Mouse (Mus musculus) c-Kit-positive CD71-negative TER-119-negative erythroid progenitor cells, embryonic 14.5 days (primary cell): ENCODE measurements around the gene Npat.
A peak's percentile ranks its signal among the peaks of the same experiment; 100 is the strongest.

Experiments
- DNase-seq: peaks from one replicate; pipeline ENCODE4 v3.0.0-alpha.2; 2013; ENCODE audit warnings: low read depth

The Npat gene

GRCm38 (mm10) chr9:53536558-53537320 lies at the start of gene Npat, which contains the start of gene Atm:
Npat (plus strand) TSS chr9:53537047.
Atm (minus strand) TSS chr9:53536740.
- DNase-seq: peak; percentile 100

DNA sequence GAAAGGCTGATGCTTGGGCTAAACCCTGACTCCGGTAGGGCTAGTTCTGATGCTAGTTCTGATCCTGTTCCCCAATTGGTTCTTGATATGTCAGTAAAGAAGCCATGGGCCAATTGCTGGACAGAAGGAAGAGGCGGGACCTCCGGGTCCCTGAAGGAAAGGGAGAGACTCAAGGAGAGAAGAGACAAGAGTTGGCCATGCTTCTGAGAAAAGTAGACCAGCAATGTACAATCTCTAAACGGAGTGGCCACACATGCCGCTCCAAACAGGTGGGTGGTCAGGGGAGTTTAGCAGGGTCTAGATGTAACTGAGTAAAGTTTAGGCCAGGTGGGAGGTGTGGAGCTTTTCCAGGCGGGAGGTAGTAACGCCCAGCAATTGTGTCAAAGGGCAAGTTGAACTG lies 28.8 kb upstream of the Npat start:
- no peak for DNase-seq

GRCm38 (mm10) chr9:53514091-53514490 lies 22.8 kb upstream of the Npat start:
- DNase-seq: no peak

DNA sequence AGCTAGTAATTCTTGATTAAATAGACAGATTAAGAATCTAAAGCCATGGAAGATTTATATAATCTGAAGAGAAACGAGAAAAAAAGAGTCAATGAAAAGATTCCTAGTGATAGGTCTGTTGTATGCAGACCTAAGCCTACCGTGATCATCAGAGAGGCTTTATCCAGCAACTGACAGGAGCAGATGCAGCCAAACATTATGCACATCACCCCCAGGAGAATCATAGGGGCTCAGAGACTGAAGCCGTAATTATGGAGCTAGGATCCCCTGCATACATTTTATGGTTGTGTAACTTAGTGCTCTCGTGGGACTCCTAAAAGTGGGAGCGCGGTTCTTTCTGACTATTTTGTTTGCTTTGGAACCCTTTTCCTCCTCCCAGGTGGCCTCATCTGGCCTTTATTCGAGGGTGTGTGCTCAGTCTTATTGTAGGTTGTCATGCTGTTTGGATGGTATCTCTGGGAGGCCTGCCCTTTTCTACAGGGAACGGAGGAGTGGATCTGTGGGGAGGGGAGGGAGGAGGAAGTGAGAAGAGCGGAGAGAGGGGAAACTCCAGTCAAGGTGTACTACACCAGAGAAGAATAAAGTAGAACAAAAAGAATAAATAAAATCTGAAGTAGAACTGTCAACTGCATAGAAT lies 19.4 kb upstream of the Npat start:
- DNase-seq: no peak

DNA sequence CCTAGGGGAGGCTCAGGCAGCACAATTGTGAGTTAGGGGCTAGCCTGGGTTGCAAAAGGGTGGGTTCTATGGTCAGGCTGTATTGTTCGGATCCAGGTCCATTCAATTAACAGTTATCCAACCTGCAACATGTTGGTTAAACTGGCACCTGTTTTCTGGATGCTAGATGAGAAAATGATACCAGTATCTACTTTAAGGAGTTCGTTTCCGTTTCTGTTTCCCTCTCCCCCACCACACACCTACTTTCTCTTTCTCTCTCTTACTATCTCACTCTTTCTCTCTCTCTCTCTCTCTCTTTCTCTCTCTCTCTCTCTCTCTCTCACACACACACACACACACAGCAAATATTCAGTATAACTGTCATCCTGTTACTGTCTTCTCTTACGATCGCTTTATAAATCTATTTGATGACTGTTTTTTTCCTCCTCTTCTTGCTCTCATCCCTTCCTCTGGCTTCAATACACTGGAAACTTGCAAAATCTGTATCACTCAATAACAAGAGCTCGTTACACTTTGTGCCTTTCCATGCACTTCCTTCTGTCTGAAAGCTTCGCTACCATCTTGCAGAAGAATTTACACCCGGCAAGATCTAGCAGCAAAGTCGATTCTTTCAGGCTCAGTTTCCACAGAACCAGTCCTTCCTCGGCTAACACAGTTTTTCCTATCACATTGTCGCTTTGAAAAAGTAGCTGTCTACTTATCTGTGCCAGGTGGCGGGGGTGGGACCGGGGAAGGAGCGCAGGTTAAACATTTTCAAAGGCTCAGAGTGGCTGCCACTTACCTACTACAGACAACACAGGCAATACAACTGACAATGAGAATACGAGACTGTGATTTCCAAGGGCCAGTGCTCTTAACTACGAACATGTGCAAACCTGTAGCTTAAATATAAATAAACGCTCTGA lies 1.2 kb upstream of the Npat start:
- peak; percentile 3 for DNase-seq

DNA sequence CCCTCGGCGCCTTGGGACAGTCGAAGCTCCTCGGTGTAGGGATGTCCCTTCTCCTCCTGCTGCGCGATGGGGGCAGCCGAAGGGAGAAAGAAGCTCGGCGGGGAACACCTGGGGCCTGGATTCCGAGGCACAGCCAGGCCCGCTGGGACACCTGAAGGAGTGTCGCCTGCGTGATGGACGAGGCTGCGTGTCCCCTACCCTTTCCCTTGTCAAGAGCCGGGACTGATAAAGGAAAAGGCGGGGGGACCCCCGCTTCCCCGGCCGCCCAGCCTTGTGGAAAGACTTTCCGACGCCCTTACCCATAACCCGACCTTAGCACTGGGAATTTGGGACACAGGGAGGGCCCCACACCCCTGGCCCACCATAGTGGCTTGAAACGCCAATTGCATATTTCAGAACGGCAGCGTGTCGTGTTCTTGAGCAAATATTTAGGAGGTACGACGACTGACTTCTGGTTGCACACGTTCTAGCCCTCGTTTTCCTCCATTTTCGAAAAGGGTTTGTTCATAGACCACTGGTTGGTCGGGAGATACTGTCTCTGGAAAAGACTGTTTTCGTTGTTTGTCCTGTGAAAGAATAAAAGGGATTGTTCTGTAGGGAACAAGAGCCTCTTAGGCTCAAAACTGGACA lies 604 bp downstream of the Npat start:
- peak; percentile 14 for DNase-seq

GRCm38 (mm10) chr9:53570662-53571061 lies 33.8 kb downstream of the Npat start:
- DNase-seq: no peak

DNA sequence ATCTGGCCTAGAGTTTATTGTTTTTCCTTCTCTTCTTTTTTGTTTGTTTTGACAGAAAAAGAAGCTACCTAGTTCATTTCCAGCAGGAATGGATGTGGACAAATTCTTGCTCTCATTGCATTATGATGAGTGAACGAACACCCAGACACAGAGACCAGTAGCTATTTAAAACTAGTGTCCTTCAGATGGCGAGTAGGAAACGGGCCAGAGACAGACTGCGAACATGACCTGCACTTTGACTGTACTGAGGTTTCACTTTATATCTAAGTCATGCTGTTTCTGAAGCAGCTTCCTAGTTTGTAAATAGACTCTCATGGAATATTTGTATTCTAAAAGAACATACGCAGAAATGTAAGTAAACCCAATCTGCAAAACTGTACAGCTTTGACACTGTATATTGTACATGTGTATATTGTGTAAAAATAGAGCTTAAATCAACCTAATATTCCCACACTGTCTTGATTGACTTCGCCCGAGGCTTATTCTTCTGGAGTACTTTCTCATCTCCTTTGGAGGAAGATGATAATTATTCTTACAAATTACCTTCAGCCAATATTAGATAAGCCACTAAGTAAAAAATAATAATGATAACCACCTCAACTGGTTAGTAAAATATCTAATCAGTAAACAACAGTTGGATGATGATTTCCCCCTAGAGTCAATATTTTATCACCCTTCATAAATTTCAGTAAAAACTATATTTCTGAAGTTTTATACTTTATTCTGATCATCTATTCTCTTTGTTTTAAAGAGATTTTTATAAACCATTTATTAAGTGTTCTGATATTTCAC lies 35.9 kb downstream of the Npat start:
- no peak for DNase-seq

- no peak for DNase-seq
These were observed 38.9 kb downstream of the Npat start for GRCm38 (mm10) chr9:53575721-53576120.

GRCm38 (mm10) chr9:53581870-53582269 lies 45.0 kb downstream of the Npat start:
- no peak for DNase-seq

DNA sequence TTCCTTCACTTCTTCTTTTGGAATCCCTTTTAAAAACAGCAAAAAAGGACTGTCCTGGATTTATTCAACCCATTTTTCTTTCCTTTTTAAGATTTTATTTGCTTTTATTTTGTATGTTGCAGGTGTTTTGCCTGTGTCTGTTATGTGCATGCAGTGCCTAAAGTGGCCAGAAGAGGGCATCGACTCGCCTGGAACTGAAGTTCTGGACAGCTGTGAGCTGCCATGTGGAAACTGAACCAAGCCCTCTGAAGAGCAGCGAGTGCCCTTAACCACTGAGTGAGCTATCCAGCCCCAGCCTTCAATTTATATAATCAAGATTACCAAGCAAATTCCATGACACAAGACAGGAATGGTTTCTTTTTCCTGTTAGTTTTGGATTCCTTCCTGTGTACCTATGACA lies 57.9 kb downstream of the Npat start:
- peak; percentile 40 for DNase-seq

DNA sequence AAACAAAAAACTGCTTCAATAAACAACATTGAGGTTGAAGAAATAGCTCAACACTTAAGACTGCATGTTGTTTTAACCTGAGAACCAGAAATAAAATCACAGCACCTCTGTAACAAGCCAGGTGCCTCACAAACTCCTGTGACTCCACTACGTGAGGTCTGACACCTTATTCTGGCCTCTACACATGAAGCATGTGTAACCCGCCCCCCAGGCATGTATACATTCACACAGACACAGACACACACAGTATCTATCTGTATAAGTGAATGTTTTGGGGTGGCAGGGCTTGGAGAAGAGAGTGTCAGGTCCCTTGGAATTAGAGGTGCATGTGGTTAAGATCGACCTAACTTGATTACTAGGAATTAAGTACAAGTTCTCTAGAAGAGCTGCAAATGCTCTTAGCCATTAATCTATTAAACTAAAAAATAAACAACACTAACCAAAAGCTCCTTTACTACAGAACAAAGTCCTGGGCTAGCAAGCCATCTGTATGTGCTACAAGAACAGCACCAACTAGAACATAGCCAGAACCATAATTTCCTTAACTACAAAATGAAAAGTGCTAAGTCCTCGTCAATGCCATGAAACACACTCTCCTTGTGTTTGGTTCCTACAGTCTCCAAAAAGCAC lies 60.2 kb downstream of the Npat start:
- DNase-seq: no peak

GRCm38 (mm10) chr9:53598631-53599030 lies 61.8 kb downstream of the Npat start:
- DNase-seq: no peak

GRCm38 (mm10) chr9:53601541-53601940 lies 64.7 kb downstream of the Npat start:
- DNase-seq: no peak

DNA sequence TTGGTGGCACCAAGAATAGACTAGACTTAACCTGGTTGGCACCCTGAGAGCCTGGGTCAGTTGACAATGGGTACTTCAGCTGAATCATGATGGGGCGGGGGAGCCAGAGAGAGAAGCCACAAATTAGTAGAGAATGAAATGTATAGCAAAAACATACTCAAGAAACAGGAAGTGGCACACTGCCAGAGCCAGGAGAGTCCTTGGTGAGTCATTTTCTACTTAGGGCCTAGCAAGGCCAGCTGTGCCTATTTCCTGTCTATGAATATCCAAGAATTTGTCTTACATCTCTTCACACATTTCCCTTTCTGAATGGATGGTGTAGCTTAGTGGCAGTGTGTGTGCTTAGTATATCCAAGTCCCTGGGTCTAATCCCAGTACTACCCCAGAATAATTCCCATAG lies 66.5 kb downstream of the Npat start:
- peak; percentile 77 for DNase-seq

GRCm38 (mm10) chr9:53603849-53604248 lies 67.0 kb downstream of the Npat start:
- DNase-seq: no peak

DNA sequence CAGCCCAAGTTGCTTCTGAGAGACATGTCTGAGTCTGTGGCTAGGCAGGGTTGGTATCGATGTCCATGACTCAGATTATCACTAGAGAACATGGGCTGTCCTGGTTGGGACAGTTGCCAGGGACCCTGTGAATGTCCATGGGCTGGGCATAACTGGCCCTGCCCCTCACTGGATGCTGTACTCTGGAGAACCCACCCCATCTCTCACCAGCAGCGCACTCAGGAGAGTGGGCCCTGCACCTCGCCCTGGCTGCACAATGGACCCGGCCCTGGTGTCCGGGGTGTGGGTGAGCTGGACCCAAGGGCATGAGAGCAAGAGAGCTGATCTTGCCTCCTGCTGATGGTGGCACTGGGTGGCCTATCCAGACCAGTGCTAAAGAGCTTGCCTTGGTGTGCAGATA lies 68.1 kb downstream of the Npat start:
- no peak for DNase-seq

DNA sequence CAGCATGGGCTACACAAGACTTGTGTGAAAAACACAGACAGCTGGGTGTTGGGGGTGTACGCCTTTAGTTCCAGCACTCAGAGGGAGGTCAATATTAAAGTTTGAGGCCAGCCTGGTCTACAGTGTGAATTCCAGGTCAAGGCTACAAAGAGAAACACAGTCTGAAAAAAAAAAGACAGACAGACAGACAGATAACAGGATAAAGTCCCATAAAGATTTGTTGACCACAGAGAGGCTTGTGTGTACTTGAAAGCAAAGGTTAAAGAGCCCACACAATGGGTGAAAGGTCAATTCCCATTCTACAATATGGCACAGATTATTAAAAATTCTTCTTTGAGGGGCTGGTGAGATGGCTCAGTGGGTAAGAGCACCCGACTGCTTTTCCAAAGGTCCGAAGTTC lies 70.3 kb downstream of the Npat start:
- no peak for DNase-seq

- no peak for DNase-seq
These were observed 71.0 kb downstream of the Npat start for GRCm38 (mm10) chr9:53607816-53608215.

DNA sequence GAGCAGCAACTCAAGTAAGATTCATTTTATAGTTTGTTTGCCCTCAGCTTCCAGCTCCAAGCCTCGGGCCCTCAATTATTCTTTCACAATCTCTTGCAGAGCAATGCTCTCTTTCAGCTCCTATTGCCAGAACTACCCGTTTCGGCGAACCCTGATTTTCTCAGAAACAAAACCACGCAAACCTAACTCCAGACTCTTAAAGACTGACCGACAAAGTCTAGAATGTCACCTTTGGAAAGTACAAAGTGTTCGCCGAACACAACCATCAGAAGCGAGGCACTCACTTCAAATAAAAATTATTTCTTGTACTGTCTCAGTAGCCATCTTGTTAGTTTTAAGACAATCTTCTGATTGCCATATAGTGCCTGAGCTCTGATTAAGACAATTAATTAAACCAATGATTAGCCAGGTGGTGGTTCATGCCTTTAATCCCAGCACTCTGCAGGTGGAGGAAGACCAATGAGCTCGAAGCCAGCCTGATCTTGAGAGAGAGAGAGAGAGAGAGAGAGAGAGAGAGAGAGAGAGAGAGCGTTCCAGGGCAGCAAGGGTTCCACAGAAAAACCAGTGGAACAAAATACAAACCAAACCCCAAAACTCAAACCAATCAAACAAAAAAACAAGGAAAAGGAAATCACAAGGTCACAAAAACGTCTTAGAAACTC lies 72.6 kb downstream of the Npat start:
- DNase-seq: no peak
